Mouse (Mus musculus) midbrain, embryonic 15.5 days (tissue): ENCODE measurements around the gene Cdk1. TPM values are rescaled to one million over a fixed set of nuclear protein-coding genes. Genes with fewer than 3 reads are reported as not detected.

Experiments
- ATAC-seq: fragments of 200-750 bp; cut with Nextera tagmentation; replicated peaks from 2 replicates; pipeline ENCODE4 v1.8.0; 2017; ENCODE audit warnings: moderate TSS enrichment
- H3K27ac ChIP-seq: fragments of 300-500 bp; sonication (generic); 2 replicates; pipeline ENCODE4 v1.5.1; 2015; ENCODE audit warnings: mild to moderate bottlenecking, inconsistent platforms
- H3K27me3 ChIP-seq: fragments of 300-500 bp; sonication (generic); replicated peaks from 2 replicates; pipeline ENCODE4 v1.6.1; 2015; ENCODE audit warnings: inconsistent platforms
- H3K36me3 ChIP-seq: fragments of 300-500 bp; sonication (generic); replicated peaks from 2 replicates; pipeline ENCODE4 v1.6.1; 2015; ENCODE audit warnings: inconsistent platforms
- H3K4me1 ChIP-seq: fragments of 300-500 bp; sonication (generic); 2 replicates; pipeline ENCODE4 v1.6.1; 2015; ENCODE audit warnings: inconsistent platforms
- H3K4me2 ChIP-seq: fragments of 300-500 bp; sonication (generic); 2 replicates; pipeline ENCODE4 v1.6.1; 2015; ENCODE audit warnings: inconsistent platforms, mild to moderate bottlenecking, moderate library complexity
- H3K4me3 ChIP-seq: fragments of 300-500 bp; sonication (generic); 2 replicates; pipeline ENCODE4 v1.5.1; 2015; ENCODE audit warnings: mild to moderate bottlenecking, inconsistent platforms
- H3K9ac ChIP-seq: fragments of 300-500 bp; sonication (generic); 2 replicates; pipeline ENCODE4 v1.6.1; 2015; ENCODE audit warnings: mild to moderate bottlenecking, inconsistent platforms
- H3K9me3 ChIP-seq: fragments of 300-500 bp; sonication (generic); 2 replicates; pipeline ENCODE4 v1.6.1; 2016; ENCODE audit warnings: inconsistent platforms
- WGBS: fragments of 180-500 bp; shearing (Covaris S2); methylation state at CpG from one replicate; pipeline ENCODE4 v1.1.7; 2015; ENCODE audit warnings: mixed read lengths; 5-methylcytosine and 5-hydroxymethylcytosine counted together
- polyA plus RNA-seq: library from polyadenylated mRNA; unstranded; fragments of >200 nt; fragmentation: Nextera tagmentation; extraction: Ambion mirVana; gene quantifications from 2 replicates; pipeline ENCODE4 v1.2.1, GENCODE M21; 2015

Cdk1 gene
- polyA plus RNA-seq, 1 experiment from 2014 or later = 63.0 TPM

GRCm38 (mm10) chr10:69340001-69340400 is 12.7 kb downstream of the Cdk1 start:
- Histone ChIP-seq H3K9ac (no peak overlapping the region), H3K4me2 (no peak overlapping the region), H3K27ac (no peak overlapping the region), H3K4me3 (no peak overlapping the region), H3K9me3 (no peaks in the 10 kb centered on the region), H3K4me1 (no peaks in the 10 kb centered on the region), H3K36me3 (no peaks in the 10 kb centered on the region), H3K27me3 (no peaks in the 10 kb centered on the region)
- ATAC-seq = no peak
- WGBS = 96% methylated on average over 6 of the region's 6 CpGs

GRCm38 (mm10) chr10:69336219-69336618 is 16.5 kb downstream of the Cdk1 start:
- Histone ChIP-seq H3K27me3 (no peaks in the 10 kb centered on the region), H3K4me1 (no peaks in the 10 kb centered on the region), H3K27ac (no peak overlapping the region), H3K36me3 (no peaks in the 10 kb centered on the region), H3K4me3 (no peak overlapping the region), H3K4me2 (no peak overlapping the region), H3K9ac (no peak overlapping the region), H3K9me3 (no peaks in the 10 kb centered on the region)
- 93% methylated on average over 11 of the region's 11 CpGs for WGBS
- no peak for ATAC-seq

GRCm38 (mm10) chr10:69335611-69336010 is 17.1 kb downstream of the Cdk1 start:
- Histone ChIP-seq H3K4me3 (no peak overlapping the region), H3K4me1 (no peaks in the 10 kb centered on the region), H3K36me3 (no peaks in the 10 kb centered on the region), H3K27me3 (no peaks in the 10 kb centered on the region), H3K9ac (no peak overlapping the region), H3K9me3 (no peaks in the 10 kb centered on the region), H3K4me2 (no peak overlapping the region), H3K27ac (no peak overlapping the region)
- no peak for ATAC-seq
- WGBS = 85% methylated on average over 4 of the region's 4 CpGs

GRCm38 (mm10) chr10:69335195-69335536 is 17.6 kb downstream of the Cdk1 start:
- H3K4me2 ChIP-seq = no peak overlapping the region
- 38% methylated on average over 7 of the region's 7 CpGs for WGBS
- H3K27me3 ChIP-seq = no peaks in the 10 kb centered on the region
- no peak overlapping the region for H3K4me3 ChIP-seq
- peak overlapping the region; percentile 27; the same call in 1 of the 2 replicates for H3K27ac ChIP-seq
- no peaks in the 10 kb centered on the region for H3K4me1 ChIP-seq
- ATAC-seq = no peak
- no peaks in the 10 kb centered on the region for H3K36me3 ChIP-seq
- no peaks in the 10 kb centered on the region for H3K9me3 ChIP-seq
- H3K9ac ChIP-seq = no peak overlapping the region

GRCm38 (mm10) chr10:69334271-69335194 is 18.2 kb downstream of the Cdk1 start:
- no peak for ATAC-seq
- H3K36me3 ChIP-seq = no peaks in the 10 kb centered on the region
- H3K4me2 ChIP-seq = no peak overlapping the region
- H3K27ac ChIP-seq = peak overlapping the region; percentile 27; the same call in 1 of the 2 replicates
- H3K9me3 ChIP-seq = no peaks in the 10 kb centered on the region
- H3K4me1 ChIP-seq = no peaks in the 10 kb centered on the region
- H3K9ac ChIP-seq = no peak overlapping the region
- no peaks in the 10 kb centered on the region for H3K27me3 ChIP-seq
- WGBS = 61% methylated on average over 16 of the region's 16 CpGs
- no peak overlapping the region for H3K4me3 ChIP-seq

- Histone ChIP-seq H3K9me3 (no peaks in the 10 kb centered on the region), H3K36me3 (no peaks in the 10 kb centered on the region), H3K9ac (no peak overlapping the region), H3K27ac (no peak overlapping the region), H3K27me3 (no peaks in the 10 kb centered on the region), H3K4me2 (no peak overlapping the region), H3K4me1 (peaks cover 7% of the 10 kb centered on the region), H3K4me3 (no peak overlapping the region)
- no peak for ATAC-seq
- WGBS = 90% methylated on average over 11 of the region's 11 CpGs
These were observed 19.5 kb downstream of the Cdk1 start for GRCm38 (mm10) chr10:69333212-69333611.

GRCm38 (mm10) chr10:69331231-69331630 is 21.5 kb downstream of the Cdk1 start:
- H3K27ac ChIP-seq = no peak overlapping the region
- no peak for ATAC-seq
- no peaks in the 10 kb centered on the region for H3K9me3 ChIP-seq
- no peak overlapping the region for H3K4me3 ChIP-seq
- H3K9ac ChIP-seq = no peak overlapping the region
- no peaks in the 10 kb centered on the region for H3K36me3 ChIP-seq
- H3K4me2 ChIP-seq = no peak overlapping the region
- peaks cover 7% of the 10 kb centered on the region for H3K4me1 ChIP-seq
- WGBS = 83% methylated on average over 6 of the region's 6 CpGs
- no peaks in the 10 kb centered on the region for H3K27me3 ChIP-seq

GRCm38 (mm10) chr10:69328656-69329046 is 24.1 kb downstream of the Cdk1 start:
- WGBS = 43% methylated on average over 4 of the region's 4 CpGs
- Histone ChIP-seq H3K4me3 (no peak overlapping the region), H3K36me3 (no peaks in the 10 kb centered on the region), H3K27ac (peak overlapping the region; percentile 47; the same call in 1 of the 2 replicates), H3K4me1 (peaks cover 7% of the 10 kb centered on the region), H3K4me2 (no peak overlapping the region), H3K9ac (no peak overlapping the region), H3K27me3 (no peaks in the 10 kb centered on the region), H3K9me3 (no peaks in the 10 kb centered on the region)
- ATAC-seq = peak; percentile 90

- H3K36me3 ChIP-seq = no peaks in the 10 kb centered on the region
- H3K4me1 ChIP-seq = peaks cover 7% of the 10 kb centered on the region
- no peaks in the 10 kb centered on the region for H3K27me3 ChIP-seq
- no peak overlapping the region for H3K4me2 ChIP-seq
- H3K9ac ChIP-seq = no peak overlapping the region
- ATAC-seq = peak; percentile 50; the same call in 1 of the 2 replicates
- 83% methylated on average over 12 of the region's 12 CpGs for WGBS
- no peaks in the 10 kb centered on the region for H3K9me3 ChIP-seq
- peak overlapping the region; percentile 47; the same call in 1 of the 2 replicates for H3K27ac ChIP-seq
- H3K4me3 ChIP-seq = no peak overlapping the region
These were observed 24.6 kb downstream of the Cdk1 start for GRCm38 (mm10) chr10:69328029-69328655.

GRCm38 (mm10) chr10:69327362-69327761 is 25.4 kb downstream of the Cdk1 start:
- H3K9ac ChIP-seq = no peak overlapping the region
- H3K27me3 ChIP-seq = no peaks in the 10 kb centered on the region
- H3K4me2 ChIP-seq = no peak overlapping the region
- ATAC-seq = no peak
- whole genome bisulfite sequencing = 74% methylated on average over 8 of the region's 8 CpGs
- H3K27ac ChIP-seq = no peak overlapping the region
- peaks cover 7% of the 10 kb centered on the region for H3K4me1 ChIP-seq
- no peaks in the 10 kb centered on the region for H3K9me3 ChIP-seq
- no peaks in the 10 kb centered on the region for H3K36me3 ChIP-seq
- no peak overlapping the region for H3K4me3 ChIP-seq

GRCm38 (mm10) chr10:69326433-69326832 is 26.3 kb downstream of the Cdk1 start:
- H3K9ac ChIP-seq = no peak overlapping the region
- no peak overlapping the region for H3K27ac ChIP-seq
- H3K27me3 ChIP-seq = no peaks in the 10 kb centered on the region
- H3K4me2 ChIP-seq = no peak overlapping the region
- H3K4me1 ChIP-seq = peaks cover 7% of the 10 kb centered on the region
- H3K4me3 ChIP-seq = no peak overlapping the region
- H3K36me3 ChIP-seq = no peaks in the 10 kb centered on the region
- 0 out of 2 replicates have a peak, but pooled peaks have one; percentile 21 for ATAC-seq
- WGBS = 83% methylated on average over 3 of the region's 3 CpGs
- H3K9me3 ChIP-seq = no peaks in the 10 kb centered on the region

- Histone ChIP-seq H3K4me2 (no peak overlapping the region), H3K4me3 (no peak overlapping the region), H3K27ac (no peak overlapping the region), H3K36me3 (no peaks in the 10 kb centered on the region), H3K4me1 (peaks cover 10% of the 10 kb centered on the region), H3K27me3 (no peaks in the 10 kb centered on the region), H3K9me3 (no peaks in the 10 kb centered on the region), H3K9ac (no peak overlapping the region)
- ATAC-seq = no peak
- 85% methylated on average over 7 of the region's 7 CpGs for WGBS
These were observed 27.9 kb downstream of the Cdk1 start for GRCm38 (mm10) chr10:69324816-69325215.
